Mouse (Mus musculus): Measurements from ENCODE around the gene Wdr12. TPM values are rescaled to one million over a fixed set of nuclear protein-coding genes. Genes with fewer than 3 reads are reported as not detected.

The Wdr12 gene
- 19.3 and 19.9 TPM in 2 replicates for polyA plus RNA-seq (2015; fragmentation: Nextera tagmentation; extraction: Ambion mirVana)

GRCm38 (mm10) chr1:60098024-60098781 is at the start of gene Wdr12, which contains the start of gene Carf:
TSS of gene Wdr12 (minus strand) at chr1:60098645.
TSS of gene Carf (plus strand) at chr1:60098247.

GRCm38 (mm10) chr1:60042796-60043469 is 55.5 kb downstream of the Wdr12 start, which contains the start of gene Ica1l:
TSS of gene Ica1l (minus strand) at chr1:60043184.

Other genes starting within 250 kb of the Wdr12 start
- gene Fam117b, start 185.6 kb downstream of the Wdr12 start, polyA plus RNA-seq (2015; fragmentation: Nextera tagmentation; extraction: Ambion mirVana) = 3.7 and 3.9 TPM in 2 replicates
- 0.21 and 0.40 TPM in 2 replicates for gene Ica1l, start 55.5 kb downstream of the Wdr12 start, polyA plus RNA-seq (2015; fragmentation: Nextera tagmentation; extraction: Ambion mirVana)
- gene Carf, start 398 bp downstream of the Wdr12 start, polyA plus RNA-seq (2015; fragmentation: Nextera tagmentation; extraction: Ambion mirVana) = 2.4 and 3.1 TPM in 2 replicates
- 11.1 and 12.5 TPM in 2 replicates for gene Nbeal1, start 82.0 kb upstream of the Wdr12 start, polyA plus RNA-seq (2015; fragmentation: Nextera tagmentation; extraction: Ambion mirVana)
- gene Cyp20a1, start 244.7 kb upstream of the Wdr12 start, polyA plus RNA-seq (2015; fragmentation: Nextera tagmentation; extraction: Ambion mirVana) = 25.6 and 29.1 TPM in 2 replicates